Mouse (Mus musculus): Measurements from ENCODE around the gene Cd101. TPM values are rescaled to one million over a fixed set of nuclear protein-coding genes. Genes with fewer than 3 reads are reported as not detected.

The Cd101 gene
- polyA plus RNA-seq, 1 experiment: 0.10 TPM

DNA sequence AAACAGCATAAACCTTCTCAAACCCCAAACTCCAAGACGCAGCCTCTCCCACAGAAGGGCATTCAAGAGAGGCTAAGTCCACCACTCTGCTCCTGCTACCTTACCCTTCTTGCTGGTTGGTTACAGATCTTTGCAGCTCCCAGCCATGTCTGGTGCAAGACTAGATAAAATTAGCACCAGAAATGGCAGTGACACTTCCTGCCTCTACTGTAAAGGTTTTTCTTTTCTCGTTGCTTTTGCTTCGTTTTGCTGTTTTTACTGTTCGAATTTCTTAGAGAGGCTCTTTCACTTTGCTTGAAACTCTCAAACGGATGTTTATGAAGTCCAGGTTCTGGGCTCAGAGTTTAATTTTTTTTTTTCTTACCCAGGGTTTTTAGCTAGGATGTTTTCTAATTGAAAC lies 8.3 kb downstream of the Cd101 start:
- TF ChIP-seq POLR2A (IDR thresholded peaks at IDR 0.05; ENCODE audit: borderline replicate concordance, insufficient read depth, low read length) (no peak), CTCF (IDR thresholded peaks at IDR 0.05; ENCODE audit: borderline replicate concordance, insufficient read depth, low read depth, low read length) (no peak)
- Histone ChIP-seq H3K27me3 (ENCODE audit: control insufficient read depth, insufficient read depth, low read length) (no peaks in the 10 kb centered on the region), H3K27ac (ENCODE audit: insufficient read depth, low read length) (no peak overlapping the region), H3K4me3 (replicated peaks; ENCODE audit: insufficient read depth, low read depth, low read length) (no peak overlapping the region), H3K4me1 (ENCODE audit: control insufficient read depth, insufficient read depth, low read length) (no peaks in the 10 kb centered on the region)
- WGBS: 93% methylated on average over 5 of the region's 5 CpGs
- no peak for DNase-seq

DNA sequence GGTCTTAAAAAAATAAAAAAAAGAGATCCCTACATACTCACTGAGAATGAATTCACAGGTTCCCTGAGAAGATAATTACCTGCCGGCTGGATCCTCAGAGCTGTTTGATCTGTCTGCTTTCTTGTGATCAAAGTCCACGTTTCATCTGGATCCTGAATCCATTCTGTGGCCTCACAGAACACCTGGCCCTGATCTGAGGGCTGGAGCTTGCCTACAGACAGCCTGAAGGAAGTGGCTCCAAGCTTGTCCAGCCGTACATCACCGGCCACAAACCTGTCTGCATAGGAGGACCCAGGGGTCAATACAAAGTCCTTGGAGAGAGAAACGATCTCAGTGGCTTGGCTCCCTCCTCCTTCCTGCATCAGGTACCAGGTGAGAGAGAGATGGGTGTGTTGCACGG lies 10.9 kb downstream of the Cd101 start:
- no peak for TF ChIP-seq CTCF (IDR thresholded peaks at IDR 0.05; ENCODE audit: borderline replicate concordance, insufficient read depth, low read depth, low read length)
- Histone ChIP-seq H3K4me1 (ENCODE audit: control insufficient read depth, insufficient read depth, low read length) (no peaks in the 10 kb centered on the region), H3K4me3 (replicated peaks; ENCODE audit: insufficient read depth, low read depth, low read length) (no peak overlapping the region), H3K27ac (ENCODE audit: insufficient read depth, low read length) (no peak overlapping the region), H3K27me3 (ENCODE audit: control insufficient read depth, insufficient read depth, low read length) (no peaks in the 10 kb centered on the region)
- WGBS: 90% methylated on average over 6 of the region's 6 CpGs
- DNase-seq: no peak

DNA sequence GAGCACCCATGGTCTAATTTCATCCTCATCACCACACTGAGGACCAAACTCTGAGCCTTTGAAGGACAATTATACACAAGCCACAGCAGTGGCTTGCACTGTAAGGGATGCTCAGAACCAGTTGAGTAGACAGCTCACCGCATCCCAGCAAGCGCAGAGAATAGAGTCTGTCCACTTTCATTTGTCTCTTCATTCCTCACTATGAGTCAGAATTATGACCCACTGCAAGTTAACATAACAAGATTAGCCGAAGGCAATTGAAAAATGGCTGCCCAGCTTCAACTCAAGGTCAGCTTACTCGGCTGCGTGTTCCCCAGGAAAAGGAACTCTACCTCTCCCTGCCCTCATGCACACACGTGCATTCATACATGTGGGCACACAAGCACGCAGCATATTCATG lies 13.3 kb downstream of the Cd101 start:
- Histone ChIP-seq H3K27me3 (ENCODE audit: control insufficient read depth, insufficient read depth, low read length) (no peaks in the 10 kb centered on the region), H3K4me1 (ENCODE audit: control insufficient read depth, insufficient read depth, low read length) (no peaks in the 10 kb centered on the region), H3K27ac (ENCODE audit: insufficient read depth, low read length) (no peak overlapping the region), H3K4me3 (replicated peaks; ENCODE audit: insufficient read depth, low read depth, low read length) (no peak overlapping the region)
- DNase-seq: no peak
- 94% methylated on average over 7 of the region's 7 CpGs for WGBS
- no peak for TF ChIP-seq CTCF (IDR thresholded peaks at IDR 0.05; ENCODE audit: borderline replicate concordance, insufficient read depth, low read depth, low read length)

DNA sequence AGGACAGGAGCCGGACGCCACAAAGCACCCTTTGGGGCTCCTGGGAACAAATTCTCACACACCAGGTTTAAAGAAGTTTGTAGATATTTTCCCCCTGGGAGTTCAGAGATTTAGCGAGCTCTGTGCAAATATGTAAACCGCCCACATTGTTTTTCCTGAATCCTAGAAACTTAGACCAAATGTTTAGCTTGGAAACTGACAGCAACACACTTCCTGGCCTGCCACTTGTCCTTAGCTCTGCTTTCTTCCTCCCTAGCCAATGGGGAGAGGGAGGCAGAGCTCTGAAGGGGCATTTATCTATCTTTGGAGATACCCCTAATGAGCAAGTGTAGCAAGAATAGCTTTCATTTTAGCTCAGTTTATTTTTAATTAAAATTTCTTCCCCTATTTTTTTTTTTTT lies 14.1 kb downstream of the Cd101 start:
- WGBS: 79% methylated on average over 4 of the region's 4 CpGs
- no peak overlapping the region for H3K4me3 ChIP-seq (replicated peaks; ENCODE audit: insufficient read depth, low read depth, low read length)
- no peaks in the 10 kb centered on the region for H3K4me1 ChIP-seq (ENCODE audit: control insufficient read depth, insufficient read depth, low read length)
- H3K27ac ChIP-seq (ENCODE audit: insufficient read depth, low read length): no peak overlapping the region
- no peak for TF ChIP-seq POLR2A (IDR thresholded peaks at IDR 0.05; ENCODE audit: borderline replicate concordance, insufficient read depth, low read length)
- no peak for TF ChIP-seq CTCF (IDR thresholded peaks at IDR 0.05; ENCODE audit: borderline replicate concordance, insufficient read depth, low read depth, low read length)
- DNase-seq: no peak
- H3K27me3 ChIP-seq (ENCODE audit: control insufficient read depth, insufficient read depth, low read length): no peaks in the 10 kb centered on the region

DNA sequence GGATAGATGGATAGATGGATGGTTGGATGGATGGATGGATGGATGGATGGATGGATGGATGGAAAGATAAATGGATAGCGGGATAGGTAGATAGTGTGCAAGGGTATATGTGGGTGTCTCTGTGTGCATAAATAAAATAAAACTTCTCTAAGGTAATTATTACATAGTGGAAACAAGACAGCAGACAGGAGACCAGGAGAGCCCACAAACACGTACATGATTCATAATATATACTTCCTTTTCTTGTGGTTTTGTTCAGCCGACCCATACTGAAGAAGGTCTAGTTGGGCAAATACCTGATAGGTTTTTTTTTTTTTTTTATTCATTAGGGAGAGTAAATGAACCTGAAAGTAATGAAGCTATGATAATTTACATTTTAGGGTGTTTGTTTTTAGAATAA lies 15.8 kb downstream of the Cd101 start:
- no peak overlapping the region for H3K27ac ChIP-seq (ENCODE audit: insufficient read depth, low read length)
- WGBS: 97% methylated on average over 3 of the region's 3 CpGs
- no peak overlapping the region for H3K4me3 ChIP-seq (replicated peaks; ENCODE audit: insufficient read depth, low read depth, low read length)
- DNase-seq: no peak
- H3K4me1 ChIP-seq (ENCODE audit: control insufficient read depth, insufficient read depth, low read length): no peaks in the 10 kb centered on the region
- no peaks in the 10 kb centered on the region for H3K27me3 ChIP-seq (ENCODE audit: control insufficient read depth, insufficient read depth, low read length)
- TF ChIP-seq CTCF (IDR thresholded peaks at IDR 0.05; ENCODE audit: borderline replicate concordance, insufficient read depth, low read depth, low read length) (no peak), POLR2A (IDR thresholded peaks at IDR 0.05; ENCODE audit: borderline replicate concordance, insufficient read depth, low read length) (no peak)

DNA sequence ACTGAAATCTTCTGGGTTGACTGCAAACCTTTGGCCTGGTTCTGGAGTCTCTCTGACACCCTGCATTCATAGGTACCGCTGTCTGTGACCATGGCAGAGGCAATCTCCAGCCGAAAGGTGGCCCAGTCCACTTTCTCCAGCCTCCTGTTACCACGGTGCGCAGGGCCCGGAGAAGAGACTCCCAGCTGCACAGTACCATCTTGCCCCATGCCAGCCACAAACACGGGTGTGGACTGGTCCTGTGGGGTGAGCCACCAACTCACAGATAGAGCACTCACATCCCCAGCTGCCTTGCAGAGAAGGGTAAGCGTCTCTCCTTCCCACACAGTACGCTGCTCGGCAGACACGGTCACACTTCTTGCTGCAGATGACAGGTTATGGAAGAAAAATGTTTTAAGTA lies 16.4 kb downstream of the Cd101 start:
- no peak for DNase-seq
- Histone ChIP-seq H3K27me3 (ENCODE audit: control insufficient read depth, insufficient read depth, low read length) (no peaks in the 10 kb centered on the region), H3K4me1 (ENCODE audit: control insufficient read depth, insufficient read depth, low read length) (no peaks in the 10 kb centered on the region), H3K4me3 (replicated peaks; ENCODE audit: insufficient read depth, low read depth, low read length) (no peak overlapping the region), H3K27ac (ENCODE audit: insufficient read depth, low read length) (no peak overlapping the region)
- TF ChIP-seq POLR2A (IDR thresholded peaks at IDR 0.05; ENCODE audit: borderline replicate concordance, insufficient read depth, low read length) (no peak), CTCF (IDR thresholded peaks at IDR 0.05; ENCODE audit: borderline replicate concordance, insufficient read depth, low read depth, low read length) (no peak)
- WGBS: 82% methylated on average over 10 of the region's 10 CpGs

DNA sequence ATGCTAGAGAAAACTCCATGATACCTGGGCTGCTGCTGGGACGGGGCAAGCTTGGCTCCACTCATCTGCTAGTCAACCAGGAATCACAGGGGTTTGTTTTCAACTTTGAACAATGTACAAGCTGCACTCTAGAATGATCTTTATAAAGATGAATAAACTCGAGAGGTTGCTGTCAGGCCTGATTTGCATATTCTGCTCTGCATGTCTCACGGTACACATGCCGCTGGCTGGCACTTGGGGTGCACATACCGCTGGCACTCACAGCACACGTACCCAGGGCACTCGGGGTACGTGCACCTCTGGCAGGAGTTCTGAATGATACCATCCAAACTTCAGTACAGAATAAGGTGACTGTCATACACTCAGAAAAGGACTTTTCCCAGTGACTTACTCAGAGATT lies 16.8 kb downstream of the Cd101 start:
- Histone ChIP-seq H3K4me3 (replicated peaks; ENCODE audit: insufficient read depth, low read depth, low read length) (no peak overlapping the region), H3K27me3 (ENCODE audit: control insufficient read depth, insufficient read depth, low read length) (no peaks in the 10 kb centered on the region), H3K27ac (ENCODE audit: insufficient read depth, low read length) (no peak overlapping the region), H3K4me1 (ENCODE audit: control insufficient read depth, insufficient read depth, low read length) (no peaks in the 10 kb centered on the region)
- TF ChIP-seq CTCF (IDR thresholded peaks at IDR 0.05; ENCODE audit: borderline replicate concordance, insufficient read depth, low read depth, low read length): no peak
- no peak for TF ChIP-seq POLR2A (IDR thresholded peaks at IDR 0.05; ENCODE audit: borderline replicate concordance, insufficient read depth, low read length)
- 45% methylated on average over 8 of the region's 8 CpGs for WGBS
- no peak for DNase-seq

DNA sequence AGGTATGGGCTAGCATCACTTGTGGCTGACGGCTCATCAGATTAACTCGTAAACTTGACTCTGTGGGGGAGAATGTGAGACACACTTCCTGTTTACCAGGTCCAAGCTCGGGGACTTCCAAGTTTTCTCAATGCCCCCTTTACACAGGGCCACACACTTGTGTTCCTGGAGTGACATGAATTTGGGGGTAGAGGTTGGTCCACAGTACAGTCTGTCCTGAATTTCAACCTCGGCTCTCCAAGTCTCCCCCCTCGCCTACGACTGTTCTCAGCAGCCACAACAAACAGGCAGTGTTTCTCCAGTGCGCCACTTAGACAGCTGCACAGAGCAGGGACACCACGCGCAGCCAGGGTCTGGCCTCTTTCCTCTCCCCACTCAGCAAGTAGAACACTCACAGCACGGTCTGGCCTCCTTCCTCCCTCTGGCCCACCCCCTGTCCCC lies 17.2 kb downstream of the Cd101 start:
- Histone ChIP-seq H3K27ac (ENCODE audit: insufficient read depth, low read length) (no peak overlapping the region), H3K27me3 (ENCODE audit: control insufficient read depth, insufficient read depth, low read length) (no peaks in the 10 kb centered on the region), H3K4me1 (ENCODE audit: control insufficient read depth, insufficient read depth, low read length) (no peaks in the 10 kb centered on the region), H3K4me3 (replicated peaks; ENCODE audit: insufficient read depth, low read depth, low read length) (no peak overlapping the region)
- 12% methylated on average over 10 of the region's 10 CpGs for WGBS
- TF ChIP-seq CTCF (IDR thresholded peaks at IDR 0.05; ENCODE audit: borderline replicate concordance, insufficient read depth, low read depth, low read length) (no peak), POLR2A (IDR thresholded peaks at IDR 0.05; ENCODE audit: borderline replicate concordance, insufficient read depth, low read length) (no peak)
- DNase-seq: peak in 1 of 2 experiments; percentile 25

DNA sequence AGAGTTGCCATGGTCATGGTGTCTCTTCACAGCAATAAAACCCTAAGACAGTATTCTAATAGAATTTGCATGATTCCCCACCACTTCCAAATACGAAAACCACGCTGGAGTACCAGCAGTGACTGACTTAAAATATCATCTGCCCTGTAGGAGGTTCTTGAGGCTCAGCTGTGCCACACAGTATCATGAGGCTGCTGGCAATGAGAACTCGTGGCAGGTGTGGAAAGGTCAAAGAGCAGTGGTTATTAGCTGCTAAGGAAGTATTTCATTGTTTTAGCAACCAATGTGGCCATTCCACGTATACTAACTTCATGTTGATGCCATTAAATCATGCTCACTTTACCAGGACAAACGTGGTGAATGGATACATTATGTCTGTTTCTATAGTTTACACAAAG lies 18.2 kb downstream of the Cd101 start:
- DNase-seq: no peak
- Histone ChIP-seq H3K27me3 (ENCODE audit: control insufficient read depth, insufficient read depth, low read length) (no peaks in the 10 kb centered on the region), H3K4me3 (replicated peaks; ENCODE audit: insufficient read depth, low read depth, low read length) (no peak overlapping the region), H3K27ac (ENCODE audit: insufficient read depth, low read length) (no peak overlapping the region), H3K4me1 (ENCODE audit: control insufficient read depth, insufficient read depth, low read length) (no peaks in the 10 kb centered on the region)
- WGBS: 63% methylated on average over 5 of the region's 5 CpGs
- no peak for TF ChIP-seq POLR2A (IDR thresholded peaks at IDR 0.05; ENCODE audit: borderline replicate concordance, insufficient read depth, low read length)
- TF ChIP-seq CTCF (IDR thresholded peaks at IDR 0.05; ENCODE audit: borderline replicate concordance, insufficient read depth, low read depth, low read length): no peak
